Mouse (Mus musculus) midbrain, embryonic 15.5 days (tissue): ENCODE measurements around the gene Strip2. TPM values are rescaled to one million over a fixed set of nuclear protein-coding genes. Genes with fewer than 3 reads are reported as not detected.

ENCODE experiments used
- ATAC-seq: fragments of 200-750 bp; cut with Nextera tagmentation; replicated peaks from 2 replicates; pipeline ENCODE4 v1.8.0; 2017; ENCODE audit warnings: moderate TSS enrichment
- H3K27ac ChIP-seq: fragments of 300-500 bp; sonication (generic); 2 replicates; pipeline ENCODE4 v1.5.1; 2015; ENCODE audit warnings: mild to moderate bottlenecking, inconsistent platforms
- H3K27me3 ChIP-seq: fragments of 300-500 bp; sonication (generic); replicated peaks from 2 replicates; pipeline ENCODE4 v1.6.1; 2015; ENCODE audit warnings: inconsistent platforms
- H3K36me3 ChIP-seq: fragments of 300-500 bp; sonication (generic); replicated peaks from 2 replicates; pipeline ENCODE4 v1.6.1; 2015; ENCODE audit warnings: inconsistent platforms
- H3K4me1 ChIP-seq: fragments of 300-500 bp; sonication (generic); 2 replicates; pipeline ENCODE4 v1.6.1; 2015; ENCODE audit warnings: inconsistent platforms
- H3K4me2 ChIP-seq: fragments of 300-500 bp; sonication (generic); 2 replicates; pipeline ENCODE4 v1.6.1; 2015; ENCODE audit warnings: inconsistent platforms, mild to moderate bottlenecking, moderate library complexity
- H3K4me3 ChIP-seq: fragments of 300-500 bp; sonication (generic); 2 replicates; pipeline ENCODE4 v1.5.1; 2015; ENCODE audit warnings: mild to moderate bottlenecking, inconsistent platforms
- H3K9ac ChIP-seq: fragments of 300-500 bp; sonication (generic); 2 replicates; pipeline ENCODE4 v1.6.1; 2015; ENCODE audit warnings: mild to moderate bottlenecking, inconsistent platforms
- H3K9me3 ChIP-seq: fragments of 300-500 bp; sonication (generic); 2 replicates; pipeline ENCODE4 v1.6.1; 2016; ENCODE audit warnings: inconsistent platforms
- WGBS: fragments of 180-500 bp; shearing (Covaris S2); methylation state at CpG from one replicate; pipeline ENCODE4 v1.1.7; 2015; ENCODE audit warnings: mixed read lengths; 5-methylcytosine and 5-hydroxymethylcytosine counted together
- polyA plus RNA-seq: library from polyadenylated mRNA; unstranded; fragments of >200 nt; fragmentation: Nextera tagmentation; extraction: Ambion mirVana; gene quantifications from 2 replicates; pipeline ENCODE4 v1.2.1, GENCODE M21; 2015

Gene Strip2
- polyA plus RNA-seq, 1 experiment from 2014 or later = 4.0 TPM

DNA sequence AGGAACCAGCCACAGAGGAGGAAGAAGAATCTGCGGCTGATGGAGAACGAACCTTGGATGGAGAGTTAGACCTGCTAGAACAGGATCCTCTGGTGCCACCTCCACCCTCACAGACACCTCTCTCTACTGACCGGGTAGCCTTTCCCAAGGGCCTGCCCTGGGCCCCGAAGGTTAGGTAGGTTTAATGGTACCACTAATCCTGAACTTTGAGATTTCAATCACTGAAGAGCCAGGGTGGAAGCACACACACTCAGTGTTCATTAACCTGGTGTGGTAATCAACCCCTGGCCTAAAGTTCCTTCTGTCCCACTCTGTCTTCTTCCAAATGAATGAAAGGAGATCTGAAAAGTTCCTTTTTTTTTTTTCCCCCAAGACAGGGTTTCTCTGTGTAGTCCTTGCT, 14.4 kb downstream of the Strip2 start:
- Histone ChIP-seq H3K4me3 (no peak overlapping the region), H3K9ac (no peak overlapping the region), H3K36me3 (no peaks in the 10 kb centered on the region), H3K4me2 (no peak overlapping the region), H3K4me1 (no peaks in the 10 kb centered on the region), H3K27me3 (no peaks in the 10 kb centered on the region), H3K9me3 (no peaks in the 10 kb centered on the region), H3K27ac (no peak overlapping the region)
- 95% methylated on average over 4 of the region's 4 CpGs for WGBS
- no peak for ATAC-seq

DNA sequence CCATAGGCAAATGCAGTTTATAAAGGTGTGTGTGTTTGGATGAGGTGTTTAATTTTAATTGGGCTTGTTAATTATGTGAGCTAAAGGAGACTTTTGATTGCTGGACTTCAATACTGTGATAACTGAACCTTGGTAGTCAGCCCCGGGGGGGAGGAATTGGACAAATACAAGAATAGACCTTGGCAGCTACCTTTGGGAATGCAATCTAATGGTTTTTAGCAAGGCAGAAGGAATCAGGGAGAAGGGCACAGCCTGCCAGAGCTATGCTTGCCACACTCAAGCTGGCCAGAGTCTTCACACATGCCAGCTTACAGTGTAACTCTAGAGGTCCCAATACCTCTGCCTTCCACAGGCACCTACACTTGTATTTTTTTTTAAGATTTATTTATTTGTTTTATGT, 18.9 kb downstream of the Strip2 start:
- Histone ChIP-seq H3K4me2 (no peak overlapping the region), H3K9me3 (no peaks in the 10 kb centered on the region), H3K4me1 (no peaks in the 10 kb centered on the region), H3K4me3 (no peak overlapping the region), H3K9ac (no peak overlapping the region), H3K36me3 (no peaks in the 10 kb centered on the region), H3K27me3 (no peaks in the 10 kb centered on the region), H3K27ac (no peak overlapping the region)
- ATAC-seq = no peak
- 100% methylated on average over 1 of the region's 1 CpGs for WGBS

DNA sequence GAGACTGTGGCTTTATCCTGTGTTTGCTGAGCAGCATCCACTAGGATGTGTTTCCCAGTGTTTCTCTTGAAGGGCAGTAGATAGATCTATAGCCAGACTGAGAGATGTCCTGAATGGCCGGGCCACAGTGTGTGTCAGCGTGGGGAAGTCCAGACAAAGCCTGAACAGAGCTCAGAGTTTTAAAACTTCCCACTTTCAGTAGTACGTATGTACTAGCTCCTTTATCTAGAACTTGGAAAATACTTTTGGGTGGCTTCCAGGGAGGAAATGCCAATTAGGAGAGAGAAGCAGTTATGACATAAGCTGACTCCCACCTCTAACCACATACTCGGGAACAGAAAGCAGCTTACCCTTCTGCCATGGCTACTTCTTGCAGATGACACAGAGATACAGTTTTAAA, 23.6 kb downstream of the Strip2 start:
- ATAC-seq = no peak
- Histone ChIP-seq H3K36me3 (no peaks in the 10 kb centered on the region), H3K27ac (no peak overlapping the region), H3K4me3 (no peak overlapping the region), H3K4me1 (no peaks in the 10 kb centered on the region), H3K4me2 (no peak overlapping the region), H3K9ac (no peak overlapping the region), H3K27me3 (no peaks in the 10 kb centered on the region), H3K9me3 (no peaks in the 10 kb centered on the region)
- WGBS = 85% methylated on average over 4 of the region's 4 CpGs

DNA sequence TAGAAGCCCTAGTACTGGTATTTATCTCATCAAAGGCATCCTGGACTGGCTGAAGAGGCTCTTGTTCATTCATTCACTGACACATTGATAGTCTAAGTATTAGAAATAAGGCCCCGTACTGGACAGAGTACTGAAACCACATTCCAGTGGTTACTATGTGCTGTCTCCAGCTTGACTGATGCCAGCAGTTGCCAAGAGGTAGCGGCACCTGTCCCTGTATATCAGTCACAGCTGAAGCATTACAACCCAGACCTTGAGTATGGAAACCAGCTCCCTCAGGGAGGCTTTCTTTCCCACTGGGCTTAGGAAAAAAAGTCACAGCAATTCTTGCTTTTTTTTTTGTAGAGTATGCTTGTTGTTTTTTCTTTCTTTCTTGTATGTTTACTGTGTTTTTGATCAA, 24.2 kb downstream of the Strip2 start:
- 80% methylated on average over 2 of the region's 2 CpGs for WGBS
- no peak overlapping the region for H3K9ac ChIP-seq
- no peaks in the 10 kb centered on the region for H3K36me3 ChIP-seq
- ATAC-seq = no peak
- no peak overlapping the region for H3K4me2 ChIP-seq
- no peaks in the 10 kb centered on the region for H3K27me3 ChIP-seq
- H3K9me3 ChIP-seq = no peaks in the 10 kb centered on the region
- no peak overlapping the region for H3K27ac ChIP-seq
- H3K4me1 ChIP-seq = no peaks in the 10 kb centered on the region
- H3K4me3 ChIP-seq = no peak overlapping the region

DNA sequence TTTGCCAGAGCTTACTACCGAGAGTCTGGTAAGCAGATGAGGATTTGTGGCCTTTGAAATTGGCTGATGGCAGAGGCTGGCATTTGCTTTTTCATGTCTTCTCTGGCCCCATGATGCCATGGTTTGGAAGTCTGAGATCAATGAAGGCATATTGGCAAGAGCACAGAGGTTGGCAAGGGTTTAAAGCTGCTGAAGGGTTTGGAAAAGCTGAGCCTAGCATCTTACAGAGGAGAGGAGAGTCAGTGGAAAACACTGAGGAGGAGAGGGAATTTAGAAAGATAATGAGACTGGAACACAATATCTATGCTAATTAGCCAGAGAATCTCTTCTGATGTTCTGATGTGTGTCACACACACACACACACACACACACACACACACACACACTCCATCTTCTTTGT, 27.7 kb downstream of the Strip2 start:
- WGBS = 65% methylated on average over 1 of the region's 1 CpGs
- H3K36me3 ChIP-seq = no peaks in the 10 kb centered on the region
- no peak overlapping the region for H3K9ac ChIP-seq
- H3K9me3 ChIP-seq = no peaks in the 10 kb centered on the region
- H3K27me3 ChIP-seq = no peaks in the 10 kb centered on the region
- no peaks in the 10 kb centered on the region for H3K4me1 ChIP-seq
- no peak overlapping the region for H3K27ac ChIP-seq
- H3K4me2 ChIP-seq = no peak overlapping the region
- no peak overlapping the region for H3K4me3 ChIP-seq
- ATAC-seq = peak; percentile 37

DNA sequence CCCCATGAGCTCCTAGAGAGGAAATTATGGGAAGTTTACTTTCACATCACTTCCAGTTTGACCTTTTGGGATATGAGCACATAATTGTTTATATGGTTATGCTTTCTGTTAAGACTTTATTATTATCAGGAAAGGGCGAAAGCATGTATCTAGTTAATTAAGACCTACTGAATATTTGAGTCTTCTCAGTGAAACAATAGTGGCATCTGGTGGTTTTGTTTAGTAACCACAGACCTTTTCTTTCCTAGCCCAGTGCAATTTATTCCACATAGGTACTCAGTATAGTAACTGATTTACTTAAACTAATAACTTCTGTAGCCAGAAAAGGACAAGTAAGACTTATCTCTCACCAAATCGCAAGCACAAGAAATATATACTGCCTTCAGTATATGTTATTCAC, 29.8 kb downstream of the Strip2 start:
- Histone ChIP-seq H3K36me3 (no peaks in the 10 kb centered on the region), H3K27ac (no peak overlapping the region), H3K4me3 (no peak overlapping the region), H3K4me2 (no peak overlapping the region), H3K4me1 (no peaks in the 10 kb centered on the region), H3K9ac (no peak overlapping the region), H3K27me3 (no peaks in the 10 kb centered on the region), H3K9me3 (no peaks in the 10 kb centered on the region)
- 86% methylated on average over 2 of the region's 2 CpGs for WGBS
- ATAC-seq = no peak

DNA sequence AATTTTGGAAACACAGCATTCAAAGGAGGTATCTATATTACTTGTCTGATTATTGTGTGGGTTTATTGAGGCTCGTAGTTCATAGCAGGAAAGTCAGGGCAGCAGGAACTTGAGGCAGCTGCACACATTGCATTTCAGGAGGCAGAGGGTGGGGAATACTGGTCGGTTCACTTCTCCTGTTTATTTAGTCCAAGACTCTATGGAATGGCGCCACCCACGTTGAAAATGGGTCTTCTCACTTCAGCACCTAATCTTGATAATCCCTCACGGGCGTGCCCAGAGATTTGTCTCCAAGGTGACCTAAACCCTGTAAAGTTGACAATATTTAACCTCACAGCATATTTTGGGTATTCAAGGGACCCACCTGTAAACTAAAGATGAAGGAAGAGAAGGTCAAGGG, 31.0 kb downstream of the Strip2 start:
- H3K27ac ChIP-seq = no peak overlapping the region
- H3K9me3 ChIP-seq = no peaks in the 10 kb centered on the region
- no peak overlapping the region for H3K4me3 ChIP-seq
- no peaks in the 10 kb centered on the region for H3K36me3 ChIP-seq
- no peaks in the 10 kb centered on the region for H3K27me3 ChIP-seq
- H3K9ac ChIP-seq = no peak overlapping the region
- ATAC-seq = no peak
- H3K4me1 ChIP-seq = no peaks in the 10 kb centered on the region
- WGBS = 77% methylated on average over 6 of the region's 6 CpGs
- no peak overlapping the region for H3K4me2 ChIP-seq

DNA sequence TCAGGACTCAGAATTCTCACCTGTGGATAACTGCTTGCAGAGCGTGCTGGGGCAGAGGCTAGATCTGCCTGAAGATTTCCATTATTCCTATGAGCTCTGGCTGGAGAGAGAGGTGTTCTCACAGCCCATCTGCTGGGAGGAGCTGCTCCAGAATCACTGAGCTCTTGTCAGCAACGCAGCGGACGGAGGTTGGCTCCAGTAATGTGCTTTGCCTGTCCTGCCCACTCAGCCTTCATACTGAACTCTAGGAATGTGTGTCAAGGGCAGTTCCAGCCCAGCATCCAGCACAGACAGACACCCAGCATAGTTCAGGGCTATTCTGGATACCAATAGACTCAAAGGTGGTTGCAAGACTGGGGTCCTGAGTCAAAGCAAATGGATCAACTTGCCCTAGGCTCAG, 39.9 kb downstream of the Strip2 start:
- no peak overlapping the region for H3K4me2 ChIP-seq
- H3K9ac ChIP-seq = no peak overlapping the region
- H3K9me3 ChIP-seq = no peaks in the 10 kb centered on the region
- H3K36me3 ChIP-seq = no peaks in the 10 kb centered on the region
- ATAC-seq = no peak
- no peak overlapping the region for H3K27ac ChIP-seq
- H3K27me3 ChIP-seq = no peaks in the 10 kb centered on the region
- H3K4me3 ChIP-seq = no peak overlapping the region
- 92% methylated on average over 4 of the region's 4 CpGs for WGBS
- no peaks in the 10 kb centered on the region for H3K4me1 ChIP-seq

DNA sequence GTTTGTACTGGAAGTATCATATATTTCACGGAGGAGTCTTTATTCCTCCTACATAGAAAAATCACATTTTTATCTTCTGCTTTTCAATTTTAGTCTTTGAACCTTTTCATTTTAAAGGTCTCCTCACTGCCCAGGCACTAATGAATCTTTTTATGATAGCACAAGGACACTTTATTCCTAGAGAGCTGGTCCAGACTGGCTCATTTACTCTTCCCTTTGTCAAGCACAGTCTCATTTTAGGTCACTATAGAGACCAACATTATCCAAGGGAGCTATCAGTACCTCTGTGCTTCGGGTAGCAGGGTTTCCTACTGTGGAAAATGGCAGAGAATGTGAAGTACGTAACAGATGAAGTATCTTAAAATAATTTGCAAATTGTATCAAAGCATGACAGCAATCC, 41.9 kb downstream of the Strip2 start:
- H3K9ac ChIP-seq = no peak overlapping the region
- H3K27me3 ChIP-seq = no peaks in the 10 kb centered on the region
- H3K4me3 ChIP-seq = no peak overlapping the region
- H3K4me1 ChIP-seq = no peaks in the 10 kb centered on the region
- no peak for ATAC-seq
- no peaks in the 10 kb centered on the region for H3K36me3 ChIP-seq
- no peaks in the 10 kb centered on the region for H3K9me3 ChIP-seq
- no peak overlapping the region for H3K27ac ChIP-seq
- 67% methylated on average over 3 of the region's 3 CpGs for WGBS
- no peak overlapping the region for H3K4me2 ChIP-seq

DNA sequence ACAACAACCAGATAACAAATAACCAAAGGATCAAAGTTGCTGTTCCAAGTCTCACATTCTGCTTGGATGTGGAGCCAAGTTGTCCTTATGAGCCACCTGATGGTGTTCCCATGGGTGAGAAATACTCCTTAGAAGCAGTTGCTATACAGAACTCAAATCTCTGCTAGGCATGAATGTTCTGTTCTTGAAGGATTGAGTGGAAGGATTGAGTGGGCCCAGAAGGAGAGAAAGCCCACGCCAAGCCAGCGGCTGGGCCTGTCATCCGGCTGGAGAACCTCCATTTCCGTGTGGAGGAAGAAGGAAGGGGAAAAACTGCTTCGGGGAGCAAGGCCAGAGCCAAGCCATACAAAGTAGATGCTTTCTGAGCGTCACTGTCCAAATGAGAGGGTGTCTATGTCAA, 44.3 kb downstream of the Strip2 start:
- 95% methylated on average over 6 of the region's 6 CpGs for WGBS
- Histone ChIP-seq H3K4me3 (no peak overlapping the region), H3K9ac (no peak overlapping the region), H3K9me3 (no peaks in the 10 kb centered on the region), H3K27me3 (no peaks in the 10 kb centered on the region), H3K4me2 (no peak overlapping the region), H3K27ac (no peak overlapping the region), H3K36me3 (no peaks in the 10 kb centered on the region), H3K4me1 (no peaks in the 10 kb centered on the region)
- ATAC-seq = no peak

DNA sequence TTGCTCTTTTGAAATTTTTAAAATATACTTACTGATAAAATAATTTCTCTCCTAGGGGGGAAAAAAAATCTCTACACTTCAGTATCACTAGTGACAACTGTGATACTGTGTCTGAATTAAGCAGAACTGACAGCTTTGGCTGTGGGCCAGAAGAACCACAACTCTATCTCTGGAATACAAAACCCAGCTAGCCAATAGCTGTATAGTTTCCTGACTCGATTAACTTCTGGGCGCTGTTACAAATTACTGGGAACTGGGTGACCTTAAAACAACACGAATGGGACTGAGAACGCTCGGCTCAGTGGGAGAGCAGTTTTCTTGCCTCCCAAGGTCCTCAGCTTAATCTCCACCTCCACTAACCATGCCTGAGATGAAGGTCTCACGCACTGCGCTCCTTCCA, 51.1 kb downstream of the Strip2 start:
- H3K4me3 ChIP-seq = no peak overlapping the region
- H3K27me3 ChIP-seq = no peaks in the 10 kb centered on the region
- no peak overlapping the region for H3K27ac ChIP-seq
- ATAC-seq = no peak
- no peak overlapping the region for H3K9ac ChIP-seq
- no peak overlapping the region for H3K4me2 ChIP-seq
- no peaks in the 10 kb centered on the region for H3K9me3 ChIP-seq
- no peaks in the 10 kb centered on the region for H3K36me3 ChIP-seq
- H3K4me1 ChIP-seq = no peaks in the 10 kb centered on the region
- 59% methylated on average over 7 of the region's 7 CpGs for WGBS

DNA sequence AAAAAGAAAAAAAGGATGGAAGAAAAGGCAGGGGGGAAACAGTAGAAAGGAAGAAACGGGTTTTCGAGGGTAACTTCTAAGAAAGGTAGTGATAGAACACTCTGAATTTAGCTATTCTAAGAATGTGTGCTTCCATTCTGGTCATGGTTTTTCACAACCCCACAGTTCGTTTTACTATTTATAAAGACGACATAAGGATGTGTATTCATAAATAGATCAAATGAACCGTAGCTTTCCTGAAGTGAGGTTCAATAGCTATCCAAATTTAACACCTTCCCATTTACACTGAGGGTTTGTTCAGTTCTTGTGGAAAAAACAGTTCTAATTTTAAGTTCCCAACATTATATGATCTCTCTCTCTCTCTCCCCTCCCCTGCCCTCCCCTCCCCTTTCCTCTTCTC, 56.5 kb downstream of the Strip2 start:
- Histone ChIP-seq H3K27me3 (no peaks in the 10 kb centered on the region), H3K4me2 (no peak overlapping the region), H3K9me3 (no peaks in the 10 kb centered on the region), H3K27ac (no peak overlapping the region), H3K4me1 (no peaks in the 10 kb centered on the region), H3K36me3 (no peaks in the 10 kb centered on the region), H3K4me3 (no peak overlapping the region), H3K9ac (no peak overlapping the region)
- no peak for ATAC-seq
- WGBS = 79% methylated on average over 5 of the region's 5 CpGs

DNA sequence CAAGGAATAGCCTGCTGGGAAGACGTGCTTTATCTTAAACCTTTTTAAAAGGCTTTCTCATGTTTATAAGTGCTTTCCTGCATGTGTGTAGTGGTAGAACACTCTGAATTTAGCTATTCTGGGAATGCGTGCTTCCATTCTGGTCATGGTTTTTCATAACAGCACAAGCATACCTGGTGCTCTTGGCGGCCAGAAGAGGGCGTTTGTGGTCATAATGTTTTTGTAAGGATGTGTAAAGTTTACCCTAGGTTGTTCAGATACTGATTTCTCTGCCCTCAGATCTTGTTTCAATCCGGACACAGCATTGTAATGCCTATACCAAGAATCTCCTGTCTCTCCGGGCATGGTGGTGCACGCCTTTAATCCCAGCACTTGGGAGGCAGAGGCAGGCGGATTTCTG, 58.0 kb downstream of the Strip2 start:
- 71% methylated on average over 8 of the region's 8 CpGs for WGBS
- H3K9ac ChIP-seq = no peak overlapping the region
- no peak for ATAC-seq
- no peaks in the 10 kb centered on the region for H3K4me1 ChIP-seq
- no peak overlapping the region for H3K4me2 ChIP-seq
- H3K36me3 ChIP-seq = no peaks in the 10 kb centered on the region
- no peaks in the 10 kb centered on the region for H3K9me3 ChIP-seq
- H3K27me3 ChIP-seq = no peaks in the 10 kb centered on the region
- no peak overlapping the region for H3K4me3 ChIP-seq
- no peak overlapping the region for H3K27ac ChIP-seq

DNA sequence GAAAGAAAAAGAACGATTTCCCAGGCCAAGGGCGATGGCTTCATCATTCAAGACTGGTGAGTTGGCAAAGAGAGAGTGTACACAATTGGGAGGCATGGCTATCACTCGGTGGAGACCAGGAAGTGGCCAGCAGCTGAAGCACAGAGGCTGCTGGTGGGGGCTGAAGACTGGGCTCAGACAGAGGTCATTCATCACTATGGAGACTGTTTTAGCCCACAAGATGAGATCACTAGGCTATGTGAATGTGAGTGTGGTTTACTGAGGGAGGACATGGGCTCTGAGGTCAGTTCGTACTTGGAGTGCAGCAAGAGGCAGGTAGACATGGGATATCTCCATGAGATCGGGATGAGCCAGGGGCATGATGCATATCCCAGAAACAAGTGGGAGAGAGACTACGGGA, 63.6 kb downstream of the Strip2 start:
- Histone ChIP-seq H3K27me3 (peaks cover 2% of the 10 kb centered on the region; the same call in 1 of the 2 replicates), H3K4me1 (peaks cover 7% of the 10 kb centered on the region), H3K9ac (no peak overlapping the region), H3K9me3 (no peaks in the 10 kb centered on the region), H3K36me3 (no peaks in the 10 kb centered on the region), H3K27ac (no peak overlapping the region), H3K4me3 (no peak overlapping the region), H3K4me2 (no peak overlapping the region)
- WGBS = 85% methylated on average over 6 of the region's 6 CpGs
- no peak for ATAC-seq
